Mouse (Mus musculus) ES-E14 (cell line): ENCODE measurements around the gene Tns1. TPM values are rescaled to one million over a fixed set of nuclear protein-coding genes. Genes with fewer than 3 reads are reported as not detected.
A peak's percentile ranks its signal among the peaks of the same experiment; 100 is the strongest.

Experiments
- DNase-seq: peaks from one replicate; pipeline ENCODE4 v3.0.0-alpha.2; 2013; ENCODE audit warnings: low read depth, low spot score
- H3K27ac ChIP-seq: 2 replicates; pipeline ENCODE4 v1.5.1; 2012; ENCODE audit warnings: low read depth, mild to moderate bottlenecking, low read length, moderate library complexity, mixed read lengths; ENCODE audit not compliant: poor library complexity, insufficient read depth, severe bottlenecking
- H3K36me3 ChIP-seq: 2 replicates; pipeline ENCODE4 v1.6.1; 2012; ENCODE audit warnings: mild to moderate bottlenecking, low read length, moderate library complexity, mixed read lengths; ENCODE audit not compliant: control insufficient read depth, poor library complexity, insufficient read depth, severe bottlenecking
- H3K4me1 ChIP-seq, 2 experiments: fragments of 150-350 bp in 1 of 2; sonication (generic) in 1 of 2; 2 replicates each; pipeline ENCODE4 v1.6.1; 2012; ENCODE audit warnings: low read length in 2 of 2, mild to moderate bottlenecking in 1 of 2, mixed read lengths in 1 of 2; ENCODE audit not compliant: control insufficient read depth in 2 of 2, insufficient read depth in 2 of 2, poor library complexity in 1 of 2
- H3K4me3 ChIP-seq, 2 experiments: fragments of 150-350 bp in 1 of 2; sonication (generic) in 1 of 2; 2 replicates each; pipeline ENCODE4 v1.5.1; 2012; ENCODE audit warnings: low read length in 2 of 2, low read depth in 1 of 2, mild to moderate bottlenecking in 1 of 2, mixed read lengths in 1 of 2; ENCODE audit not compliant: insufficient read depth in 1 of 2, poor library complexity in 1 of 2, severe bottlenecking in 1 of 2
- H3K9ac ChIP-seq: 2 replicates; pipeline ENCODE4 v1.6.1; 2012; ENCODE audit warnings: low read depth, mild to moderate bottlenecking, low read length, mixed read lengths; ENCODE audit not compliant: poor library complexity, insufficient read depth, severe bottlenecking
- H3K9me3 ChIP-seq: fragments of 150-350 bp; sonication (generic); 2 replicates; pipeline ENCODE4 v1.6.1; 2012; ENCODE audit warnings: low read depth, mild to moderate bottlenecking, low read length; ENCODE audit not compliant: control insufficient read depth, insufficient read depth
- CHD2 ChIP-seq: IDR thresholded peaks from 2 replicates; pipeline ENCODE4 v1.6.1; 2014; ENCODE audit warnings: mild to moderate bottlenecking, low read depth, low read length, inconsistent platforms
- HCFC1 ChIP-seq: IDR thresholded peaks from 2 replicates; pipeline ENCODE4 v1.6.1; 2012; ENCODE audit warnings: low read length, inconsistent platforms, borderline replicate concordance; ENCODE audit not compliant: insufficient read depth
- MAFK ChIP-seq: IDR thresholded peaks from 2 replicates; pipeline ENCODE4 v1.6.1; 2014; ENCODE audit warnings: mild to moderate bottlenecking, low read depth, low read length, inconsistent platforms; ENCODE audit not compliant: insufficient read depth
- ZC3H11A ChIP-seq: IDR thresholded peaks from 2 replicates; pipeline ENCODE4 v1.6.1; 2012; ENCODE audit warnings: low read depth, mild to moderate bottlenecking, inconsistent platforms, low read length, borderline replicate concordance
- ZNF384 ChIP-seq: IDR thresholded peaks from 2 replicates; pipeline ENCODE4 v1.6.1; 2012; ENCODE audit warnings: low read depth, low read length, inconsistent platforms
- in situ Hi-C, 2 experiments: fragments of 600-800 bp; cut with MboI; formaldehyde crosslinking; loops; one replicate each; pipeline ENCODE4 v1.15.1; 2025; ENCODE audit warnings: low sequenced_read_pairs in 2 of 2, inconsistent platforms in 1 of 2; ENCODE audit not compliant: unreplicated experiment in 2 of 2
- total RNA-seq: library from RNA; depleted of rRNA; stranded (reverse); fragments of 300-350 nt; gene quantifications from 2 replicates; pipeline ENCODE4 v1.2.3, GENCODE M21; 2012

Gene Tns1
- total RNA-seq, 1 experiment: 9.5 TPM

DNA sequence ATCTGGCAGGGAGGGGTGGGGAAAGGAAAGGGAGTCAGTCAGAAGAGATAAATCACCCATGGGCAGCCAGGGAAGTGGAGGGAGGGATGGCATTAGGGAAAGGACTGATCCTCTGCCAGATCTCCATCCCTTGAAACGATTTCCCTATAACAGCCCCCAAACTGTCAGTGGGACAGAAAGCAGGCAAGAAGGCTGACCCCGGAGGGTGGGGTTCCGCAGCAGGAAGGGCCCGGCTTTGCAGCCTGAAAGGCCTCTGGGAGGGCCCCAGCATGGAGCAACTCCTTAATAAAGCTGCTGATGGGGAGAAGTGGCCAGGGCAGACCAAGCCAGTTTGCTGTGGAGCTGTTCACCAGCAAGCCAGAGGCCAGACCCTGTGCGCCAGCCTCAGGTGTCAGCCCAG, 151.5 kb downstream of the Tns1 start:
- H3K4me1 ChIP-seq: peaks cover 0 to 1% of the 10 kb centered on the region in 2 experiments; a peak in 1 of 4 replicates
- no peaks in the 10 kb centered on the region for H3K9me3 ChIP-seq
- TF ChIP-seq ZC3H11A (no peak), MAFK (no peak), ZNF384 (no peak), CHD2 (no peak), HCFC1 (no peak)
- H3K36me3 ChIP-seq: no peaks in the 10 kb centered on the region
- DNase-seq: no peak
- H3K9ac ChIP-seq: no peak overlapping the region
- no peak overlapping the region for H3K4me3 ChIP-seq
- in situ Hi-C loops: no loop called here
- no peak overlapping the region for H3K27ac ChIP-seq

DNA sequence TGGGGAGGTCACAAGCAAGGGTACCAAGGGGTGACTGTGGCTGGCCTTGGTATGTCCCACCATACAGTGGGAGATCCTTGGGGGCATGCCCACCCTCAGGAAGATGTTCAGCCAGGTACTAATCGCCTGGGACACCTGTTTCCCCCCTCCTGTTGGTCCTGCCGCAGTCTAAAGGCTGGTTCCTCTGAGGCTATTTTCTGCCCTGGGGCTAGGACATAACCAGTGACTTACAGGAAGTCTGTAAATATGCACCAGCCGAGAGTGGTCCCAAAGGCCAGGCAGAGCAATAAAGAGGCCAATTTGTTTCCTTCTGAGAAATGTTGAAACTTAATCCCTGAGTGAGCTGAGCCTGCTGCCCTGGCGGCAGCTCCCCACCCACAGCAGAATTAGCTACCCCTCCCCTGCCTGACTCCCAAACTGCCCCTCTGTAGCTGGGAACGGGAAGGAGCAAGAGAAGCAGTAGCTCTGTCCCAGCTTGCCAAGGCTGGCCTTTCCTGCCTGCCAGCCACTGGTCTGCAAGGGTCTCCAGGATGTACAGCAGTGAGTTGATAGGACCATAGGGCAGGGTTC, 154.0 kb downstream of the Tns1 start:
- no peak overlapping the region for H3K27ac ChIP-seq
- no peak for TF ChIP-seq ZNF384
- no peaks in the 10 kb centered on the region for H3K36me3 ChIP-seq
- H3K4me1 ChIP-seq: peaks cover 0 to 8% of the 10 kb centered on the region in 2 experiments; a peak in 1 of 4 replicates
- in situ Hi-C loops: no loop called here
- H3K9me3 ChIP-seq: no peaks in the 10 kb centered on the region
- H3K4me3 ChIP-seq: no peak overlapping the region
- no peak overlapping the region for H3K9ac ChIP-seq
- no peak for DNase-seq

DNA sequence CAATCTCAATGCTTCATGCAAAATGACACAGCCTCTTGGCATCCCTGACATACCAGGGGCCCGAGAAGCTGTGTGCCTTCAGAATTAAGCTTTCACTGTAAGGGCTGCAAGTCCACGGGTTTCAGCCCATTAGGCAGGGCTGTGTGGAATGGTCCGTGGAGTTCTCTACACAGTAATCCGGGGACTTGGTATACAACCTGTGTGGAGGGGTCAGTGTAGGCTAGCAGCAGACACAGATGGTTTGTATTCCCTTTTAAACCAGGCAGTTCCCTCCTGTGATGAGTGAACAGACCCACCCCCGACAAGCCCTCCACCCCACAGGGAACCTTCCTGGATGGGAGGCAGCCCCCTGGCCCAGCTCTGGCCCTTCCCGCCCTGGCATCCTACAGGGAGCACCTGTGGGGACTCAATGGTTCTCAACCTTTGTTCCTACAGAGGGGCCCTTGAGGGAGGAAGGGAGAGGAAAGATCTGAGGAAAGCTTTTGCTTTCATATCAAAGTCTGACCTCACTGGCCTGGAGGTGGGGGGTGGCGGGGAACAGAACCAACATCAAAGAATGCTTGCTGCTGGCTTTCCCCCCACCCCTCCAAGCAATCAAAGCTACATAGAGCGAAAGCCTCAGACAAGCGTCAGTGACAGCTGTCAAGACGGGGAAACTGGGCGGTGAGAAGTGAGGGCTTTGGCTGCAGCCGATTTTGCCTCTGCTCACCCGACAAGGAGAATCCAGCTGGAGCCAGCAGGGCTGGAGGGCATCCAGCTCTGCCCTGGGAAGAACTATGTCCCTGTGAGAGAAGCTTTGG, 155.3 kb downstream of the Tns1 start:
- TF ChIP-seq HCFC1 (no peak), CHD2 (no peak), ZNF384 (no peak), MAFK (no peak), ZC3H11A (no peak)
- H3K4me1 ChIP-seq: peaks cover 0 to 8% of the 10 kb centered on the region in 2 experiments; a peak in 1 of 4 replicates
- DNase-seq: no peak

DNA sequence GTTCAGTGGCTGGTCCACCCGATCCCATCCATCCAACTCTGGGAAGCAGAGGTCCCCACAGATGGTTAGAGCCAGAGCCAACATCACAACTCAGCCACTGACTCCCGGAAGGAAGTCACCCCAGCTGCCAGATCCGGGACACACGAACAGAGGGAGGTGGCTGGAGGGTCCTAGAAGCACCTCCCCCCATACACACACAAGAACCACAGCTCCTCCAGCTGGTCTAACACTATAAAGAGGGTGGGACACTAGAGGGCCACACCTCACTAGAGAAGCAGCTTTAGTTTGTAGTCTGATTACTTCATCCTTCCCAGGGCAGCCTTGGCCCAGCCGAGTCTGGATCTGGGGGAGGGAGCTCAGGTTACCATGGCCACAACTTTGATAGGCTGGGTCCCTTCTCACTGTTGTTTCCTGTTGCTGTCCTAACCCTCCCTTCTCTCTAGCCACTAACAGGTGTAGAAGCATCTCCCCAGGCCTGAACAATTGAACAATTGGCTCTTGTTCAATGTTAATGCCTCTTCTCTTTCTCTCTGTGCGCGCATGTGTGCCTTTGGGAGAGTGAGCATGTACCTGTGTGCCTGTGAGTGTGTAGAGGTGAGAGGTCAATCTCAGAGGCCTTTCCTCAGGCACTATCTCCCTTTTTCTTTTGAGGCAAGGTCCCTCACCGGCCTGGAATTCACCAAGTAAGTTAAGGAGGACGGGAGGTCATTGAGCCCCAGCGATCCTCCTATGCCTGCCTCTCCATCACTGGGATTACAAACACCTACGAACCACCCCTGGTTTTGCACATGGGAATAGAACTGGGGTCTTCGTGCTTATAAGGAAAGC, 157.6 kb downstream of the Tns1 start:
- H3K9ac ChIP-seq: no peak overlapping the region
- no peak overlapping the region for H3K4me3 ChIP-seq
- H3K4me1 ChIP-seq: peaks cover 0 to 10% of the 10 kb centered on the region in 2 experiments; a peak in 1 of 4 replicates
- H3K9me3 ChIP-seq: no peaks in the 10 kb centered on the region
- no peak overlapping the region for H3K27ac ChIP-seq
- no peak for TF ChIP-seq ZC3H11A
- no peak for TF ChIP-seq MAFK
- TF ChIP-seq ZNF384: no peak
- TF ChIP-seq HCFC1: no peak
- no peak for TF ChIP-seq CHD2
- no peaks in the 10 kb centered on the region for H3K36me3 ChIP-seq
- peak; percentile 70 for DNase-seq
- in situ Hi-C loops: no loop called here

More for the DNA sequence above, 155.3 kb downstream of the Tns1 start:
- Histone ChIP-seq H3K4me3 (no peak overlapping the region), H3K27ac (no peak overlapping the region), H3K9ac (no peak overlapping the region), H3K36me3 (no peaks in the 10 kb centered on the region), H3K9me3 (no peaks in the 10 kb centered on the region)
- in situ Hi-C loops: no loop called here
